Mouse (Mus musculus) erythroblast, embryonic 14.5 days (primary cell): ENCODE results near the gene Gab2. TPM values are rescaled to one million over a fixed set of nuclear protein-coding genes. Genes with fewer than 3 reads are reported as not detected.
A peak's percentile ranks its signal among the peaks of the same experiment; 100 is the strongest.

ENCODE experiments used
- H3K27me3 ChIP-seq: 2 replicates; pipeline ENCODE4 v1.6.1; 2012; ENCODE audit warnings: inconsistent platforms; ENCODE audit not compliant: control insufficient read depth
- H3K36me3 ChIP-seq: 2 replicates; pipeline ENCODE4 v1.6.1; 2012; ENCODE audit warnings: mild to moderate bottlenecking, inconsistent platforms; ENCODE audit not compliant: control insufficient read depth
- H3K4me1 ChIP-seq: 2 replicates; pipeline ENCODE4 v1.6.1; 2012; ENCODE audit warnings: inconsistent platforms; ENCODE audit not compliant: control insufficient read depth
- H3K4me3 ChIP-seq: replicated peaks from 2 replicates; pipeline ENCODE3; 2012; ENCODE audit warnings: moderate library complexity, mild to moderate bottlenecking, inconsistent platforms
- H3K9me3 ChIP-seq: 2 replicates; pipeline ENCODE4 v1.6.1; 2012; ENCODE audit warnings: low read length, inconsistent platforms, mixed read lengths; ENCODE audit not compliant: control insufficient read depth
- GATA1 ChIP-seq: IDR thresholded peaks from 2 replicates; pipeline ENCODE4 v1.6.1; 2012; ENCODE audit warnings: low read length, inconsistent platforms, mixed read lengths
- TAL1 ChIP-seq: IDR thresholded peaks from 3 replicates; pipeline ENCODE4 v1.6.1; 2012; ENCODE audit warnings: low read length, inconsistent platforms, mixed read lengths
- polyA plus RNA-seq: library from polyadenylated mRNA; stranded (reverse); fragments of >175 nt; gene quantifications from 2 replicates; pipeline ENCODE4 v1.2.3, GENCODE M21; 2012

Gene Gab2
- 0.03 and 0.07 TPM in 2 replicates for polyA plus RNA-seq

- Histone ChIP-seq H3K27me3 (no peaks in the 10 kb centered on the region), H3K36me3 (no peaks in the 10 kb centered on the region), H3K9me3 (no peaks in the 10 kb centered on the region), H3K4me3 (peak within 1 kb of the TSS; percentile 82), H3K4me1 (peaks cover 30% of the 10 kb centered on the region)
- no peak for TF ChIP-seq TAL1
- no peak for TF ChIP-seq GATA1
Observed at GRCm38 (mm10) chr7:97081242-97081958, at the start of gene Gab2. Gab2 (plus strand) TSS chr7:97081586.

GRCm38 (mm10) chr7:97032412-97032811 is 49.0 kb upstream of the Gab2 start:
- peaks cover 16% of the 10 kb centered on the region for H3K36me3 ChIP-seq
- no peak overlapping the region for H3K4me3 ChIP-seq
- H3K27me3 ChIP-seq = no peaks in the 10 kb centered on the region
- TF ChIP-seq GATA1 = no peak
- TF ChIP-seq TAL1 = no peak
- H3K4me1 ChIP-seq = no peaks in the 10 kb centered on the region
- no peaks in the 10 kb centered on the region for H3K9me3 ChIP-seq

GRCm38 (mm10) chr7:97039641-97040040 is 41.7 kb upstream of the Gab2 start:
- no peak for TF ChIP-seq GATA1
- no peak for TF ChIP-seq TAL1
- H3K9me3 ChIP-seq = no peaks in the 10 kb centered on the region
- H3K4me1 ChIP-seq = no peaks in the 10 kb centered on the region
- no peaks in the 10 kb centered on the region for H3K27me3 ChIP-seq
- H3K36me3 ChIP-seq = peaks cover 25% of the 10 kb centered on the region
- no peak overlapping the region for H3K4me3 ChIP-seq

GRCm38 (mm10) chr7:97041868-97042449 is 39.4 kb upstream of the Gab2 start:
- Histone ChIP-seq H3K4me3 (no peak overlapping the region), H3K36me3 (peaks cover 23% of the 10 kb centered on the region)

GRCm38 (mm10) chr7:97042981-97043380 is 38.4 kb upstream of the Gab2 start:
- H3K4me1 ChIP-seq = no peaks in the 10 kb centered on the region
- H3K4me3 ChIP-seq = no peak overlapping the region
- H3K27me3 ChIP-seq = no peaks in the 10 kb centered on the region
- no peaks in the 10 kb centered on the region for H3K9me3 ChIP-seq
- no peak for TF ChIP-seq GATA1
- TF ChIP-seq TAL1 = no peak
- peaks cover 24% of the 10 kb centered on the region for H3K36me3 ChIP-seq

More at GRCm38 (mm10) chr7:97041868-97042449, 39.4 kb upstream of the Gab2 start:
- no peaks in the 10 kb centered on the region for H3K9me3 ChIP-seq
- H3K4me1 ChIP-seq = no peaks in the 10 kb centered on the region
- H3K27me3 ChIP-seq = no peaks in the 10 kb centered on the region
- TF ChIP-seq GATA1 = no peak
- TF ChIP-seq TAL1 = no peak

- H3K36me3 ChIP-seq = peaks cover 25% of the 10 kb centered on the region
- H3K4me3 ChIP-seq = no peak overlapping the region
- H3K4me1 ChIP-seq = no peaks in the 10 kb centered on the region
- TF ChIP-seq GATA1 (no peak), TAL1 (no peak)
- H3K27me3 ChIP-seq = no peaks in the 10 kb centered on the region
- H3K9me3 ChIP-seq = no peaks in the 10 kb centered on the region
Observed at GRCm38 (mm10) chr7:97060966-97061365, 20.4 kb upstream of the Gab2 start.

- no peaks in the 10 kb centered on the region for H3K27me3 ChIP-seq
- no peak overlapping the region for H3K4me3 ChIP-seq
- H3K36me3 ChIP-seq = peaks cover 3% of the 10 kb centered on the region; the same call in 1 of the 2 replicates
- peaks cover 15% of the 10 kb centered on the region for H3K4me1 ChIP-seq
- no peaks in the 10 kb centered on the region for H3K9me3 ChIP-seq
- no peak for TF ChIP-seq GATA1
- TF ChIP-seq TAL1 = no peak
Observed at GRCm38 (mm10) chr7:97071512-97071911, 9.9 kb upstream of the Gab2 start.

GRCm38 (mm10) chr7:97072061-97072460 is 9.3 kb upstream of the Gab2 start:
- no peak for TF ChIP-seq TAL1
- no peak for TF ChIP-seq GATA1
- Histone ChIP-seq H3K9me3 (no peaks in the 10 kb centered on the region), H3K4me1 (peaks cover 15% of the 10 kb centered on the region), H3K4me3 (no peak overlapping the region), H3K36me3 (peaks cover 3% of the 10 kb centered on the region; the same call in 1 of the 2 replicates), H3K27me3 (no peaks in the 10 kb centered on the region)

- H3K4me3 ChIP-seq = no peak overlapping the region
- H3K4me1 ChIP-seq = peaks cover 17% of the 10 kb centered on the region
- H3K9me3 ChIP-seq = no peaks in the 10 kb centered on the region
- H3K27me3 ChIP-seq = no peaks in the 10 kb centered on the region
- no peaks in the 10 kb centered on the region for H3K36me3 ChIP-seq
- TF ChIP-seq TAL1 = no peak
- TF ChIP-seq GATA1 = no peak
Observed at GRCm38 (mm10) chr7:97074974-97075373, 6.4 kb upstream of the Gab2 start.
